ENCODE assay signal across 11 mouse cellular contexts in genomic region chr9:73192271-73192785, GRCm38 (mm10).
DNase-seq lines count a peak whose midpoint lies in the region; ATAC-seq lines count a peak whose summit lies in the region.
"Had no signal": no experiment of that assay in that cellular context is flagged by ENCODE, and none has a peak within 500 bp of the region (broad histone marks: within the 10 kb centered on the region; RNA-seq: fewer than 3 reads in every experiment).

No protein-coding gene starts in this region.

- H3K27ac ChIP-seq in heart, embryonic 11.5 days (ENCODE audit: low read depth, low read length) = no peak overlapping the region
- H3K27ac ChIP-seq in limb, embryonic 11.5 days (replicated peaks; ENCODE audit: low read depth, low read length) = no peak overlapping the region
- H3K27ac ChIP-seq: lung, embryonic 15.5 days had no signal

- intact Hi-C loops in heart, postnatal 10 days (cut with DNase I) = no loop called here
- intact Hi-C loops in left cerebral cortex, postnatal 14 days (cut with DNase I) = no loop called here

- H3K27me3 ChIP-seq in heart, embryonic 11.5 days (ENCODE audit: control insufficient read depth, insufficient read depth, low read length) = no peaks in the 10 kb centered on the region
- H3K27me3 ChIP-seq in limb, embryonic 11.5 days (ENCODE audit: control insufficient read depth, insufficient read depth, low read length) = no peaks in the 10 kb centered on the region
- H3K27me3 ChIP-seq: lung, embryonic 15.5 days had no signal

- no peaks in the 10 kb centered on the region for H3K9me3 ChIP-seq in heart, embryonic 11.5 days (replicated peaks; ENCODE audit: control insufficient read depth, low read length)
- no peaks in the 10 kb centered on the region for H3K9me3 ChIP-seq in limb, embryonic 11.5 days (ENCODE audit: control insufficient read depth, low read length)
- H3K9me3 ChIP-seq: lung, embryonic 15.5 days had no signal

- H3K36me3 ChIP-seq in heart, embryonic 11.5 days (ENCODE audit: control insufficient read depth, insufficient read depth, low read length) = no peaks in the 10 kb centered on the region
- no peaks in the 10 kb centered on the region for H3K36me3 ChIP-seq in limb, embryonic 11.5 days (ENCODE audit: control insufficient read depth, insufficient read depth, low read length)
- H3K36me3 ChIP-seq: lung, embryonic 15.5 days had no signal

- 10% methylated on average over 11 of the region's 11 CpGs for WGBS in heart, embryonic 11.5 days (ENCODE audit: insufficient replicate concordance)
- 17% methylated on average over 11 of the region's 11 CpGs for WGBS in limb, embryonic 11.5 days

- H3K4me3 ChIP-seq in heart, embryonic 11.5 days (ENCODE audit: low read depth, low read length) = no peak overlapping the region
- H3K4me3 ChIP-seq in limb, embryonic 11.5 days (ENCODE audit: low read depth, low read length) = no peak overlapping the region
- H3K4me3 ChIP-seq: lung, embryonic 15.5 days had no signal

- peaks cover 7% of the 10 kb centered on the region; the same call in 1 of the 2 replicates for H3K4me1 ChIP-seq in heart, embryonic 11.5 days (ENCODE audit: control insufficient read depth, insufficient read depth, low read length)
- H3K4me1 ChIP-seq in limb, embryonic 11.5 days (ENCODE audit: control insufficient read depth, insufficient read depth, low read length) = peaks cover 3% of the 10 kb centered on the region; the same call in 1 of the 2 replicates

- ATAC-seq in heart, embryonic 11.5 days (replicated peaks; ENCODE audit: insufficient number of reproducible peaks, low FRiP score, low TSS enrichment) = peak; percentile 31; the same call in 1 of the 2 replicates
- peak; percentile 52 for ATAC-seq in limb, embryonic 11.5 days (ENCODE audit: insufficient number of reproducible peaks, low FRiP score, low TSS enrichment, low read depth)

- no peak overlapping the region for H3K9ac ChIP-seq in heart, embryonic 11.5 days (ENCODE audit: low read depth, low read length)
- peak overlapping the region; percentile 35; the same call in 1 of the 2 replicates for H3K9ac ChIP-seq in limb, embryonic 11.5 days (ENCODE audit: low read length)
- H3K9ac ChIP-seq: lung, embryonic 15.5 days had no signal

- no peak for DNase-seq in heart, postnatal 10 days
- DNase-seq in ES-CJ7 (ENCODE audit: low read depth, low spot score) = peak; percentile 69
- DNase-seq in embryo, embryonic 10 days (ENCODE audit: low spot score) = peak; percentile 11
- peak; percentile 64 for DNase-seq in limb, embryonic 11.5 days (ENCODE audit: low spot score)
- no peak for DNase-seq in spleen, adult 12 weeks (ENCODE audit: low spot score)
- DNase-seq in spleen, postnatal 10 days (ENCODE audit: low spot score in 2 of 2) = no peak
- DNase-seq in left cerebral cortex, postnatal 14 days (ENCODE audit: low spot score in 2 of 2) = no peak
- DNase-seq: heart, postnatal 4 days; right cerebral cortex, postnatal 25 days had no signal

- peak overlapping the region; percentile 54 for H3K4me2 ChIP-seq in heart, embryonic 11.5 days
- H3K4me2 ChIP-seq in limb, embryonic 11.5 days (ENCODE audit: low read depth, severe bottlenecking) = peak overlapping the region; percentile 25; the same call in 1 of the 2 replicates
- H3K4me2 ChIP-seq: lung, embryonic 15.5 days had no signal

Comparison
In these comparisons a context has a peak if more than half of its experiments do, and no peak if none do; other contexts are left out.
1. DNase-seq: peak in ES-CJ7 (single experiment), embryo, embryonic 10 days (single experiment) and limb, embryonic 11.5 days (single experiment); none in heart, postnatal 10 days (0 of 2), spleen, adult 12 weeks (single experiment), spleen, postnatal 10 days (0 of 2) and left cerebral cortex, postnatal 14 days (0 of 2).